Mouse (Mus musculus) embryonic facial prominence, embryonic 12.5 days (tissue): ENCODE results near the gene Cspg4. TPM values are rescaled to one million over a fixed set of nuclear protein-coding genes. Genes with fewer than 3 reads are reported as not detected.

Experiments
- ATAC-seq: fragments of 200-750 bp; cut with Nextera tagmentation; 2 replicates; pipeline ENCODE4 v1.8.0; 2017; ENCODE audit not compliant: insufficient number of reproducible peaks, insufficient read depth, low FRiP score, low TSS enrichment
- H3K27ac ChIP-seq: fragments of 300-500 bp; sonication (generic); 2 replicates; pipeline ENCODE4 v1.5.1; 2016; ENCODE audit warnings: mild to moderate bottlenecking
- H3K27me3 ChIP-seq: fragments of 300-500 bp; sonication (generic); 2 replicates; pipeline ENCODE4 v1.6.1; 2016; ENCODE audit warnings: mild to moderate bottlenecking, moderate library complexity
- H3K36me3 ChIP-seq: fragments of 300-500 bp; sonication (generic); 2 replicates; pipeline ENCODE4 v1.6.1; 2016; ENCODE audit warnings: mild to moderate bottlenecking
- H3K4me1 ChIP-seq: fragments of 300-500 bp; sonication (generic); 2 replicates; pipeline ENCODE4 v1.6.1; 2016
- H3K4me2 ChIP-seq: fragments of 300-500 bp; sonication (generic); replicated peaks from 2 replicates; pipeline ENCODE4 v1.6.1; 2016; ENCODE audit warnings: mild to moderate bottlenecking, moderate library complexity
- H3K4me3 ChIP-seq: fragments of 300-500 bp; sonication (generic); 2 replicates; pipeline ENCODE4 v1.5.1; 2016; ENCODE audit warnings: mild to moderate bottlenecking
- H3K9ac ChIP-seq: fragments of 300-500 bp; sonication (generic); 2 replicates; pipeline ENCODE4 v1.6.1; 2016; ENCODE audit warnings: mild to moderate bottlenecking, moderate library complexity
- H3K9me3 ChIP-seq: fragments of 300-500 bp; sonication (generic); 2 replicates; pipeline ENCODE4 v1.6.1; 2016; ENCODE audit warnings: mild to moderate bottlenecking, moderate library complexity
- WGBS: fragments of 180-500 bp; shearing (Covaris S2); methylation state at CpG from one replicate; pipeline ENCODE4 v1.1.7; 2016; 5-methylcytosine and 5-hydroxymethylcytosine counted together
- polyA plus RNA-seq: library from polyadenylated mRNA; unstranded; fragments of >200 nt; fragmentation: Nextera tagmentation; extraction: Ambion mirVana; gene quantifications from 2 replicates; pipeline ENCODE4 v1.2.1, GENCODE M21; 2016

The Cspg4 gene
- polyA plus RNA-seq, 1 experiment from 2014 or later, result 9.1 TPM

DNA sequence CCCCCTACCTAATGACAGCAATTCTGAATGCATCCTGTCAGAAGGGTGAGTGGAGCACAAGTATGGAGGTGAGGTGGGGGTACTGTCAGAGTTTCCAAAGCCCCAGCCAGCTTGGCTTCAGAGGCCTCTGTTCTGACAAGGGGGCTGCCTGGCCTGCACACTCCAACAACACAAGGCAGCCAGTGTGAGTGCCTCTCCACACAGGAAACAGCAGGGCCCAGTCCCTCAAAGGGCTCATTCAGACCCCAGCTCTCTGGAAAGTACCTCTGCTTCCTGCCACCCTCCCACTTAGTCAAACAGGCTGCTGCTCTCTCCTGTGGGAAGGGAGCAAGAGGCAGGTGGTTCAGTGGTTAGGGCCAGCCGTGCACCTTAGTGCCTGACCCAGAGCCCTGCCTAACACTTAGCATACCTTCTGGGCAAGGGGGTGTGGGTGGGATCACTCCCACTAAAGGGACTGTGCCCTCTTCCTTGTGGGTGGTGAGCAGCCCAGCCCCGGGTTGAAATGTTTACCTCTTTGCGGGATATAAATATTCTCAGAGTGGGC is 16.8 kb downstream of the Cspg4 start:
- Histone ChIP-seq H3K4me1 (peaks cover 26% of the 10 kb centered on the region), H3K9ac (no peak overlapping the region), H3K27me3 (0 out of 2 replicates have a peak, but pooled peaks cover 5% of the 10 kb centered on the region), H3K36me3 (peaks cover under 1% of the 10 kb centered on the region; the same call in 1 of the 2 replicates), H3K4me3 (no peak overlapping the region), H3K4me2 (no peak overlapping the region), H3K27ac (peak overlapping the region; percentile 76), H3K9me3 (no peaks in the 10 kb centered on the region)
- no peak for ATAC-seq
- WGBS, result 64% methylated on average over 3 of the region's 3 CpGs

- Histone ChIP-seq H3K36me3 (peaks cover 6% of the 10 kb centered on the region; the same call in 1 of the 2 replicates), H3K4me3 (no peak overlapping the region), H3K27ac (peak overlapping the region; percentile 76; the same call in 1 of the 2 replicates), H3K9ac (no peak overlapping the region), H3K9me3 (no peaks in the 10 kb centered on the region), H3K27me3 (0 out of 2 replicates have a peak, but pooled peaks cover 5% of the 10 kb centered on the region), H3K4me1 (peaks cover 21% of the 10 kb centered on the region; the same call in 1 of the 2 replicates), H3K4me2 (no peak overlapping the region)
- ATAC-seq, result no peak
- WGBS, result 67% methylated on average over 4 of the region's 4 CpGs
Measured at GRCm38 (mm10) chr9:56882283-56882682, 17.4 kb downstream of the Cspg4 start.

- H3K36me3 ChIP-seq, result peaks cover 10% of the 10 kb centered on the region
- no peaks in the 10 kb centered on the region for H3K9me3 ChIP-seq
- H3K4me3 ChIP-seq, result no peak overlapping the region
- H3K9ac ChIP-seq, result no peak overlapping the region
- no peak for ATAC-seq
- WGBS, result 73% methylated on average over 12 of the region's 12 CpGs
- H3K4me2 ChIP-seq, result no peak overlapping the region
- 0 out of 2 replicates have a peak overlapping the region, but pooled peaks have one; percentile 76 for H3K27ac ChIP-seq
- peaks cover 21% of the 10 kb centered on the region; the same call in 1 of the 2 replicates for H3K4me1 ChIP-seq
- 0 out of 2 replicates have a peak, but pooled peaks cover 5% of the 10 kb centered on the region for H3K27me3 ChIP-seq
Measured at GRCm38 (mm10) chr9:56882818-56883217, 18.0 kb downstream of the Cspg4 start.

- ATAC-seq, result no peak
- H3K27me3 ChIP-seq, result 0 out of 2 replicates have a peak, but pooled peaks cover 5% of the 10 kb centered on the region
- peaks cover 17% of the 10 kb centered on the region for H3K36me3 ChIP-seq
- H3K4me1 ChIP-seq, result peaks cover 21% of the 10 kb centered on the region; the same call in 1 of the 2 replicates
- no peaks in the 10 kb centered on the region for H3K9me3 ChIP-seq
- no peak overlapping the region for H3K4me3 ChIP-seq
- H3K27ac ChIP-seq, result no peak overlapping the region
- H3K9ac ChIP-seq, result no peak overlapping the region
- no peak overlapping the region for H3K4me2 ChIP-seq
- WGBS, result 85% methylated on average over 7 of the region's 7 CpGs
Measured at GRCm38 (mm10) chr9:56883470-56883869, 18.6 kb downstream of the Cspg4 start.

- Histone ChIP-seq H3K4me2 (no peak overlapping the region), H3K36me3 (peaks cover 20% of the 10 kb centered on the region), H3K4me1 (peaks cover 21% of the 10 kb centered on the region; the same call in 1 of the 2 replicates), H3K27ac (no peak overlapping the region), H3K4me3 (no peak overlapping the region), H3K9me3 (no peaks in the 10 kb centered on the region), H3K9ac (no peak overlapping the region), H3K27me3 (no peaks in the 10 kb centered on the region)
- 80% methylated on average over 4 of the region's 4 CpGs for WGBS
- ATAC-seq, result no peak
Measured at GRCm38 (mm10) chr9:56884328-56884727, 19.5 kb downstream of the Cspg4 start.

GRCm38 (mm10) chr9:56886113-56886512 is 21.3 kb downstream of the Cspg4 start:
- H3K27me3 ChIP-seq, result no peaks in the 10 kb centered on the region
- WGBS, result 63% methylated on average over 13 of the region's 13 CpGs
- H3K4me2 ChIP-seq, result no peak overlapping the region
- no peak overlapping the region for H3K27ac ChIP-seq
- H3K9ac ChIP-seq, result no peak overlapping the region
- H3K9me3 ChIP-seq, result no peaks in the 10 kb centered on the region
- ATAC-seq, result no peak
- peaks cover 23% of the 10 kb centered on the region for H3K36me3 ChIP-seq
- peaks cover 12% of the 10 kb centered on the region; the same call in 1 of the 2 replicates for H3K4me1 ChIP-seq
- no peak overlapping the region for H3K4me3 ChIP-seq

DNA sequence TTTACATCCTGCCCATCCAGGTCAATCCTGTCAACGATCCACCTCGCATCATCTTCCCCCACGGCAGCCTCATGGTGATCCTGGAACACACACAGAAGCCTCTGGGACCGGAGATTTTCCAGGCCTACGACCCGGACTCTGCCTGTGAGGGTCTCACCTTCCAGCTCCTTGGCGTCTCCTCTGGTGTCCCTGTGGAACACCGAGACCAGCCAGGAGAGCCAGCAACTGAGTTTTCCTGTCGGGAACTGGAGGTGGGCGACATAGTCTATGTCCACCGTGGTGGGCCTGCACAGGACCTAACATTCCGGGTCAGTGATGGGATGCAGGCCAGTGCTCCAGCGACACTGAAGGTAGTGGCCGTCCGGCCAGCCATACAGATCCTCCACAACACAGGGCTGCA is 21.8 kb downstream of the Cspg4 start:
- H3K36me3 ChIP-seq, result peaks cover 23% of the 10 kb centered on the region
- no peaks in the 10 kb centered on the region for H3K9me3 ChIP-seq
- H3K27ac ChIP-seq, result no peak overlapping the region
- H3K4me2 ChIP-seq, result no peak overlapping the region
- no peaks in the 10 kb centered on the region for H3K27me3 ChIP-seq
- peaks cover 11% of the 10 kb centered on the region; the same call in 1 of the 2 replicates for H3K4me1 ChIP-seq
- ATAC-seq, result no peak
- no peak overlapping the region for H3K4me3 ChIP-seq
- H3K9ac ChIP-seq, result no peak overlapping the region
- 90% methylated on average over 15 of the region's 15 CpGs for WGBS

GRCm38 (mm10) chr9:56887581-56887980 is 22.7 kb downstream of the Cspg4 start:
- no peaks in the 10 kb centered on the region for H3K27me3 ChIP-seq
- no peaks in the 10 kb centered on the region for H3K9me3 ChIP-seq
- 95% methylated on average over 16 of the region's 16 CpGs for WGBS
- peaks cover 23% of the 10 kb centered on the region for H3K36me3 ChIP-seq
- ATAC-seq, result no peak
- H3K4me3 ChIP-seq, result no peak overlapping the region
- H3K4me1 ChIP-seq, result 0 out of 2 replicates have a peak, but pooled peaks cover 3% of the 10 kb centered on the region
- H3K4me2 ChIP-seq, result no peak overlapping the region
- H3K9ac ChIP-seq, result no peak overlapping the region
- H3K27ac ChIP-seq, result no peak overlapping the region

DNA sequence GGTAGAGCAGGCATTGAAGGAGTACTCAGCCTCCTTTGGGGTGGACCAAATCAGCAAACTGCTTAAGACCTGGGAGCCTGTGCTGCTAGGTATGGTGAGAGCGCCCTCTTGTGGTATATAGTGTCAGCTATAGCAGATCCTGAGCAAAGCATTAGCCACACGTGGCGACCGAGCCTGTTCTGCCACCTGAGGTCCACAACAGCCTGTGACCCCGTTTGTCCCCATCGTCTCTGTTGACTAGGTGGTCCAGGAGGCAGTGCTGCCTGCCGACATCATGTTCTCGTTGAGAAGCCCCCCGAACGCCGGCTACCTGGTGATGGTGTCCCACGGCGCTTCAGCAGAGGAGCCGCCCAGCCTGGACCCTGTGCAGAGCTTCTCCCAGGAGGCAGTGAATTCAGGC is 25.0 kb downstream of the Cspg4 start:
- Histone ChIP-seq H3K27me3 (no peaks in the 10 kb centered on the region), H3K4me2 (peak overlapping the region; percentile 45), H3K27ac (no peak overlapping the region), H3K36me3 (peaks cover 23% of the 10 kb centered on the region), H3K4me1 (peaks cover 8% of the 10 kb centered on the region), H3K4me3 (peak overlapping the region; percentile 15; the same call in 1 of the 2 replicates), H3K9ac (peak overlapping the region; percentile 7; the same call in 1 of the 2 replicates), H3K9me3 (no peaks in the 10 kb centered on the region)
- ATAC-seq, result no peak
- WGBS, result 8% methylated on average over 14 of the region's 14 CpGs

DNA sequence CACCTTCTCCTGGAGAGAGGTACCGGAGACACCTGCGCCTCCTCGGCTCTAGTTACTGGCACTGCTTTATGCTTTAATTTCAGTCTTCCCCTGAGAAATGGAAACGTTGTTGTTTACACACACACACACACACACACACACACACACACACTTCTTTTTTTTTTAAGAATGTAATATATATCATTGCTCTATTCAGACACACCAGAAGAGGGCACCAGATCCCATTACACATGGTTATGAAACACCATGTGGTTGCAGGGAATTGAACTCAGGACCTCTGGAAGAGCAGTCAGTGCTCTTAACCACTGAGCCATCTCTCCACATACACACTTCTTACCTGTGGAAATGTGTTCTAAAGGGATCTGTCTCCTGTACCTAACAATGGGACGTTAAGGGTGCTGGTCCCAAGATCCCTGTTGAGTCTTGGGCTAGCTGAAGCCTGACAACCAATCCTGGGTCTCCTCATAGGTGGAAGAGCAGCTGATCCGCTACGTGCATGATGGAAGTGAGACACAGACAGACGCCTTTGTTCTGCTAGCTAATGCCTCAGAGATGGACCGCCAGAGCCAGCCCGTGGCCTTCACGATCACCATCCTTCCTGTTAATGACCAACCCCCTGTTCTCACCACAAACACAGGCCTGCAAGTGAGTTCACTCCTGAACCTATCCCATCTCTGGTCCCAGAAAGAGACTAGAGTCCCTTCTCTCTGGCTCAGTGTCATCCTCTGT is 25.9 kb downstream of the Cspg4 start:
- peaks cover 8% of the 10 kb centered on the region for H3K4me1 ChIP-seq
- no peak overlapping the region for H3K27ac ChIP-seq
- H3K36me3 ChIP-seq, result peaks cover 23% of the 10 kb centered on the region
- H3K27me3 ChIP-seq, result no peaks in the 10 kb centered on the region
- ATAC-seq, result no peak
- H3K9me3 ChIP-seq, result no peaks in the 10 kb centered on the region
- no peak overlapping the region for H3K9ac ChIP-seq
- WGBS, result 72% methylated on average over 11 of the region's 11 CpGs
- H3K4me2 ChIP-seq, result no peak overlapping the region
- no peak overlapping the region for H3K4me3 ChIP-seq

DNA sequence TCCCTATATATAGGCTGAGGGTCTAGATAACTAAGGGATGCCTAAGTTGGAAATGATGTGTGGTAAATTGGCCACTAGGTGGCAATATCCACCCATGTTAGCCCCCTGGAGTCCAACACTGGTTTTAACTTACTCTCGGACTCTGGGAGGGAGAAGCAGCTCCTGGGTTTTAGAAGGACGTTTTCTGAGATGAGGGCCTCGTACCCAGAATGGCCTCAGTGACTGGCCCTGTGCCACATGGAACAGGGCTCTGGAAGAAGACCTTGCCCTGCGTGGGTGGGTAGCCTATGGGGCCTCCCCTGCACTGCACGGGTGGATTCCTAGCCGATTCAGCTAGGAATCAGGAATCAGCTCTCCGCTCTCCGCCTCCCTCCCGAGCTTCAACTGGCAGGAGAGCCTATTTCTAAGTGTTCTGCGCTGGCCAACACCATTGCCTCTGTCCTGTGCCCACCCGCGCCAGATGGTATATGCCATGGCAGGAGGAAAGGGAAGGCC is 26.7 kb downstream of the Cspg4 start:
- Histone ChIP-seq H3K9ac (no peak overlapping the region), H3K4me1 (peaks cover 8% of the 10 kb centered on the region), H3K4me3 (no peak overlapping the region), H3K4me2 (peak overlapping the region; percentile 33), H3K9me3 (no peaks in the 10 kb centered on the region), H3K27me3 (no peaks in the 10 kb centered on the region), H3K36me3 (peaks cover 23% of the 10 kb centered on the region), H3K27ac (no peak overlapping the region)
- 31% methylated on average over 12 of the region's 12 CpGs for WGBS
- ATAC-seq, result peak; percentile 16; the same call in 1 of the 2 replicates
